Mouse (Mus musculus): ENCODE data around the gene Gls.

Gls gene

DNA sequence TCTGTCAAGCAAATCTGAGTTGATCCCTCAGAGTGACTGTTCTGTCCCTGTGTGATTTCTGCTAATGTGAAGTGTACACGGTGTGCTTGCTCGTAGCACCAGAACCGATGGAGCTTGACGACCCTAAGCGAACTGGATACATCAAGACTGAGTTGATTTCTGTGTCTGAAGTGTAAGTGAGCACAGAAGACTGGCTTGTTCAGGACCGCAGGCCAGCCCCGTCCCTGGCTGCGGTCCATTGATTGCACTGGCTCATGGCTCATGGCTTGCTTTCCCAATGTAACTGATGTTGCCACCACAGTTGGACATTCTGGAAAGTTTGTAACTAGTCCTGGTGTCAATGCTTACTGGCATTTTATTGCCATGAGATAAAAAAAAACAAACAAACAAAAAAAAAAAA lies 78.1 kb downstream of the Gls start:
- DNase-seq, result no peak

DNA sequence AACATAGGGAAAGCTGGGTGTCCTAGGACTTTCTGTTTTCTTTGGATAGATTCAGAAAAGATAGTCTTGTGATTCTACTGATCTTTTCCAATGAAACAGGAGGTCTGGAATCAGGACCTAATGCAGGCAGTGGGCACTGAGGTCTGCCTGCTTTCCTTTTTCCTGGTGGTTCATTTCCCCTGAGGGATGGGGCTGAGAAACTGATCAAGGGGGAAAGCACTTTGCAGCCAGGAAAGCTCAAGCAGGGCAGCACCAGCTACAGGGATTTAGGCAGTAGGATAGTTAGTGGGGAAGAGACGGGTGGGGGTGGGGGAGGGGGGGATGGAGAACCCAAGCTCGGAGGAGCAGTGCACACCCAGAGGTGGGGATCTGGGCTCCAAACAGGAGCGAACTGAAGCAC lies 80.1 kb downstream of the Gls start:
- no peak for DNase-seq

DNA sequence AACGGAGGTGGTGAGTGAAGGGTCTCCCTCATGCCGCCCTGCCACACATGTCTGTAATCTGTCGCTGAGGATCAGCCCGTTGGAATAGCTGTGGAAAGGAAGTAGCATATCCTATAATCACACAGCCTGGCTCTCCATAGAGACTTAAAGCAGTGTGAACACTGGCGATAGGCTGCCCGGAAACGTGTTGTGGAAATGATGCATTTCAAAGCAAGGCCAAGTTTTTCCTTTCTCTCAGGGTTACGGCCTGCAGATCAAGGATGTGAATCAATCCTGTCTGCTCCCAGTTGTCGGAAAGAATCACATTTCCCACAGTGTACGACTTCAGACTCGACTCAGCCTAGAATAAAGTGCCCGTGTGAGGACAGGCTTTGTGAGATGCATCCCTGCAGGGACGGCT lies 80.7 kb downstream of the Gls start:
- DNase-seq, result no peak

DNA sequence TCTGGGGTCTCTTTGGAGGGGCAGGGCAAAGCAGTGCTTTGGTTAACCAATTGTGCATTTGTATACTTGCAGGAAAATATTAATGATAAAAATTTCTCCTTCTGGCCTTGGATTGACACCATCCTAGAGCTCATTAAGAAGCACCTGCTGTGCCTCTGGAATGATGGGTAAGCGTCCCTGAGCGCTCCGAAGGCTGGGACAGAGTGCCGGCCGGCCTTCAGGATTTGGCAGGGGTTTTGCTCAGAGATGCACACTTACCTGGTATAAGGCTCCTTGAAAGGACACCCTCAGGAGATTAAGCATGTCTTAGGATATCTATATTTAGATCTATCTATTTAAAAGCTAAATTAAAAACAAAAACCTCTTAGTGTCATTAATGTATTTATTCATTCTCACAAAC lies 81.9 kb downstream of the Gls start:
- DNase-seq, result no peak

DNA sequence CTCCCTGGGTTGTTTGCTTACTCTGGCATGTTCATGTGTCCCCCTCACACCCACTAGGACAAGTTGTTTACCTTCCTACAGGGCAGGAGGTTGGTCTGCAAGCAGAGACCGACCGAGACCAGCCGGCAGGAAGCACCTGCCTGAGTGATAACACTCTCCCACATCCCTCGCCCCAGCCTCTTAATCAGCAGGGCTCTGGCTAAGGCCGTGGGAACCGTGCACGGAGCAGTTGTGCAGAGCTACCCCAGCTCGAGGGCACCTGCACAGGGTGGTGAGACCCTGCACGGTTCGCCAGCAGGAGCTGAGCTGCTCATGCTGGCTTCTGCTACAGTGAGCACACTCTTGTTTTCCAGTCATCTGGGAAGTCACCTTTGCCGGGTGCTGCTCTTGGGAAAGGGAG lies 82.4 kb downstream of the Gls start:
- DNase-seq, result peak; percentile 49

DNA sequence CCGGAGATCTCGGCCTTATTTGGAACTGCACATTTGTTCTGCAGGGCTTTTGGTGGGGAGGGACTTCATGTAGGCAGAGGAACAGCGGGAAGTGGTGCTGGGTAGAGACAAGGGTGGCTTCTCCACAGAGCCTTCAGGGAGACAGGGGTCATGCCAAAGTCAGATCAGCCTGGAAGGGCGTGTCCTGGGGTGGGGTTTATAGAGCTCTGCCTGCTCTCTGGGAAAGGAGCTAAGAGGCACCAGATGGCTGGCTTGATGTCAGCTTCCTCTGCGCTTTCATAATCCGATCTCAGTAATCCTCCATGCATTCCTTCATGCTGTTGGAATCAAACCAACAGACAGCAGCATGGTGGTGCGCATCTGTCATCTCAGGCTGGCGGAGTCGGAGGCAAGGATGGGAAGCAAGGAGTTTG lies 83.1 kb downstream of the Gls start:
- peak; percentile 94 for DNase-seq

DNA sequence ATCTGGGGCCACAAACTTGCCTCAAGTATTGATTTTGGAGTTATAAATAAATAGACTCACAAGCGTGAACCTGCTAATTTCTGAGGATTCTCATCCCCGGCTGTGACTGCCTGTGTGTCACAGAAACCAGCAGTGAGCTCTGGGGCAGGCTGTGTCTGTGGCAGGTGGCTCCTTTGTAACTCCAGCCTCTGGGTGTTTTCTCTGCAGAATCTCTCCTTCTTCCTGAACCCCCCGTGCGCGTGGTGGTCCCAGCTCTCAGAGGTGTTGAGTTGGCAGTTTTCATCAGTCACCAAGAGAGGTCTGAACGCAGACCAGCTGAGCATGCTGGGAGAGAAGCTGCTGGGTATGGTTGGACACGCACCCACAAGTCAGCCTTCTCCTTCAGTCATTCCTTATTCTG lies 84.3 kb downstream of the Gls start:
- DNase-seq, result no peak

DNA sequence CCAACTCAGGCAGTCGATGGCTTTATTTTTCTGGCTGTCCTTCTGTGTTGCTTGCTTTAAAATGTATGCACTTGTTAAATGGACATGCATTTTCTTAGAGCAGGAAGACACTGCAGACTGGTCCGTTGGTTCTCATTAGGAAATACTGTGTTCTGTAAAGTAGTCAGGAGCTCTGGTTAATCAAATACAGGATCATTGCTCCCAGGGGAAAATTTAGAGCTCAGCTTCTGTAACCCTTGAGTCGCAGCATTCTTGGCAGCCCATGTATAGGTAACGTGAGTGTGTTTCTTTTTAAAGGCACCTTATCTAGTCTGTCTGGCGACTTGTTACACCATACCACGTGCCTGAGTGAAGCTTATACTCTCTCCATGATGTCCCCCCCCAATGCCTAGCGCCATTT lies 84.9 kb downstream of the Gls start:
- DNase-seq, result no peak

DNA sequence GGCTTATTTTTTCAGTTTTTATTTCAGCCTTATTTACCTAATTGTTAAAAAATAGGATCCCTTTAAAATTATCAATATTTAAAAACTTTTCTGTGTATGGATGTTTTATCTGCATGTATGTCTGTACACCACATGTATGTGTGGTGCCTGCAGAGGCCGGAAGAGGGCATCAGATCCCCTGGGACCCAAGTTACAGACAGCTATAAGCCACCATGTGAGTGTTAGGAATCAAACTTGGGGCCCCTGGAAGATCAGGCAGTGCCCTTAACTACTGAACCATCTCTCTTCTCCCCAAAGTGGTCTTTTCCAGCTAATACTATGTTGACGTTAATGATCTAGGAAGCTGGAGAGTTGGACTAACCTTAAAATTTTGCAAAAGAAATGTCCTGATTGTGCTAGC lies 85.6 kb downstream of the Gls start:
- no peak for DNase-seq

DNA sequence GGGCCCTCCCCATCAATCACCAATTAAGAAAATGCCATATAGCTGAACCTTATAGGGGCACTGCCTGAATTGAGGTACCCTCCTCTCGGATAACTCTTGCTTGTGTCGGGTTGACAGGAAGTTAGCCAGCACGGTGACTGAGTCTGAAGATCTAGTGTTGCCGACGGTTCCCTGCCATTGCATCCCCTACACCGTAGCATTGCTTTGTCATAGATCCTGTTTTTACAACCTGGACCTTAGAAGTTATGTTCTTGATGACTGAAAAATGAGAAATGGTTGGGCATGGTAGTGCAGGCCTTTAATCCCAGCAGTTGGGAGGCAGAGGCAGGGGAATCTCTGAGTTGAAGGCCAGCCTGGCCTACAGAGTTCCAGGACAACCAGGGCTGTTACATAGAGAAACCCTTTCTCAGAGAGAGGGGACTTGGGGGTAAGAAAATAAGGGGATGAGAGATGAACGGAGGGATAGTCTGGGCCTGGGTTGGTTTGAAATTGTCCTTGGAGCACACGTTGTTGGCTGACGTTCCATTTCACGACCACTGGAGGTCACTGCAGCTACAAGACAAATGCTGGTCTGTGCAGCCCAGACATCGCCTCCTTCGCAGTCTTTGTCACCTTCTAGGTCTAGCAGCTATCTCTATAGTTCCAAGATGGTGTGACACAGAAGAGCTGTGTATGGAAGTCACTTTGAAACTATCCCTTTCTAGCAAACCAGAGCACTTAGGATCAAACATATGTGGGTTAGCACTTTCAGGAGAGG lies 86.6 kb downstream of the Gls start:
- peak; percentile 70 for DNase-seq

DNA sequence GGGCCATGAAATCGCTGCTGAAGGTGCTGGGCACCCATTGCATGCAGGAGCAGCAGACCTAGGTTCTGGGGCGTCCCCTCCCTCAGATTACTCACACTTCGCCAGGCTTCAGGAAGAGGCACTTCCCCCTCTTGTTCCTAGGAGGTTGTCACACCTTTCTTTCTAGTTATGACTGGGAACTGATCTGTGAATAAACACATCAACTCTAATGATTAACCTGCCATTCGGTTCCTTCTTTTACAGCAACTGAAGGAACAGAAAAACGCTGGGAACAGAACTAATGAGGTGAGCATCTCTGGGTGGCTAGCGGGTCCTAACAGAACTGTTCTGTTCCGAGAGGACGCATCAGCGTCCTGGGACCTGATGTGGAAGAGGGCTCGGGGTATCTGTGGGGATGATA lies 88.1 kb downstream of the Gls start:
- no peak for DNase-seq

DNA sequence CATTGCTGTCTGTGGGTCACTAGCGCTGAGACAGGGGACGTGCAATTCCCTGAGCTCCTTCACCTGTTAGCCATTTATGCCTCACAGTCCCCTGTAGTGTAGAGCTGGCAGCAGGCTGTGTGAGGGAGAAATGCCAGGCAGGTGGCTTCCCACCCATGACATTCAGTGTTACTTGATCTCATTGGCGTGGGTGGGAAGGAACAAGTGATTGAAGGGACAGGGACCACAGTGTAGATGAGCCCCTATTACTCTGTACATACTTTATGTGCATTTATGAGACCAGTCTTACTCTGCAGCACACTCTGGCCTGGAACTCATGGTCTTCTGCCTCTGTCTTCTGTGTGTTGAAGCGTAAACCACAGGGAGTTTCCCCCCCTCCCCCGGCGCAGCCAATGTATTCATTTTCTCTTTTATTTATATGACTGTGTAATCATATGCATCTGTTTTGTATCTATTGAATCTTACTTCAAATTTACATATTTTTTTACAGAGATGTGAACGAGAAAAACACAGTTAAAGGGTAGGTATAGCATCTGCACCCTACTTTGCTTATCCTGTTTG lies 89.4 kb downstream of the Gls start:
- DNase-seq, result no peak

DNA sequence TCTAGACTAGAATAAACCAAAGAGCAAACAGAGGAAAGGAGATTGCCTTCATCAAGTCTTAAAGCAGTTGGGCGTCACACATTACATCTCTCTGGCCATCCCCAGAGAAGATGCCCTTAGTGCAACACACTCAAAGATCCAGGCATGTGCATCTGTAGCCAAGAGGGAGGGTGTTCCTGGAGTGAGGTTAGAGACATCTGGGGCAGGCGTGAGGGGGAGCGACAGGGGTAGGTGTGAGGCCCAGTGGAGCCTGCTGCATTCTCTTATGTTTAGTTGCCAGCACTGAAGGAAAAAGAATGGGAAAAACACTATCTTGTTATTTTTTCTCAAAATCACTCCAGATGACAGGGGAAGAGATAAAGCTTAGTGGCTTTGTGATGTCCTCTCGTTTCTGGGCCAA lies 89.8 kb downstream of the Gls start:
- DNase-seq, result no peak

DNA sequence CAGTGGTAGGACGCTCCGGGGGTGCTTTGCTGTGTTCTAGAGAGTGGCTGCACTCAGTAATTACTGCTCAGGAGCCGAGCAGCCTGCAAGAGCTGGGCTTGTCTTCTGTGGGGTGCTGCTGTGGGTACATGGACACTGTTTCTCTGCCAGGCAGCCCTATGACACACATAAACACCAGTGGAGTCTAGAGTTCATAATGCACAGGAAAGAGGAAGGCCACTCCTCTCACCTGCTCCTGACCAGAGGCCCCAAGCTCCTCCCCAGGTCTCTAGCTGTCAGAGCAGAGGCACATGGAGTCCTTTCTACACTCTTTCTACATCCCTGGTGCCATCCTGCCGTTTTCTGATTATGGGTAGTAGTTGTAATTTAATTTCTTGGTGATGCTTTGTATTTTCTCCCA lies 90.9 kb downstream of the Gls start:
- no peak for DNase-seq

DNA sequence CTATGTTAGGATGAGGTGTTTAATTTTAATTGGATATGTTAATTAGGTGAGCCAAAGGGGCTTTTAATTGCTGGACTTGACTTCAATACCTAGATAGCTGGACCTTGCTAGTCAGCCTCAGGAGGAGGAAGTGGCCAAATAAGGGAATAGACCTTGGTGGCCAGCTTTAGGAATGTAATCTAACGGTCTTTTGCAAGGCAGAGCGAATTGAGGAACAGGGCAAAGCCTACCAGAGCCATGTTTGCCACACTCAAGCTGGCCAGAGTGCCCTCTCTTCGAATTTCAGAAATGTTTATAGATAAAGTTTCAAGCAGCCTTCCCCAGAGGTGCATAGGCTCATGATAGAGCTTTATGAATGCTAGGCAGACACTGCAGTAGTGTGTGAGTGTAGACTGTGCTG lies 91.5 kb downstream of the Gls start:
- no peak for DNase-seq

DNA sequence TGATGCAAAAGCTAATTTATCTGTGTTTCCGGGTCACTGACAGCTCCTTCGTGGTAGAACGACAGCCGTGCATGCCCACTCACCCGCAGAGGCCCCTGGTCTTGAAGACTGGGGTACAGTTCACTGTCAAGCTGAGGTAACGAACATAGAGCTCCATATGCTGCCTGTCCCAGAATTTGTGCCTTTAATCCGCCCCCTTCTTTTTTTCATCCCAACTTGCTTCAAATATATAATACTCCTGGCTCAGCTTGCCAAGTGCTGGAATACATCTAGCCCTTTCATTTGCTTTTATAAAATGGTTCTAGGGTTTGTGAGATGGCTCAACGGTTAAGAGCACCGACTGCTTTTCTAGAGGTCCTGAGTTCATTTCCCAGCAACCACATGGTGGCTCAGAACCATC lies 92.5 kb downstream of the Gls start:
- DNase-seq, result no peak

DNA sequence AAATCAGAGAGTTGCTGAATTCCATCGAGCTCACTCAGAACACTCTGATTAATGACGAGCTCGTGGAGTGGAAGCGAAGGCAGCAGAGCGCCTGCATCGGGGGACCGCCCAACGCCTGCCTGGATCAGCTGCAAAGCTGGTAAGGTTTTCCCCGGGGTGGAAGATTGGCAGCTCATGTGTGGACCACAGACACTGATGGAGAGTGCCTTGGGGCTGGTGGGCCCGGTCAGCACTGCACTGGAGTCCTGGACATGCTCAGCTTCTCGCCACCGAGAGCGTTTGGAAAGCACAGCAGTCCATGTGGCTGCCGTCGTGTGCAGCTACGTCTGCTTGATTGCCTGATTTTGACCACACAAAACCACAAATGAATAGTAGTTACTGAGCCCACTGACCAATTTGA lies 95.7 kb downstream of the Gls start:
- no peak for DNase-seq

DNA sequence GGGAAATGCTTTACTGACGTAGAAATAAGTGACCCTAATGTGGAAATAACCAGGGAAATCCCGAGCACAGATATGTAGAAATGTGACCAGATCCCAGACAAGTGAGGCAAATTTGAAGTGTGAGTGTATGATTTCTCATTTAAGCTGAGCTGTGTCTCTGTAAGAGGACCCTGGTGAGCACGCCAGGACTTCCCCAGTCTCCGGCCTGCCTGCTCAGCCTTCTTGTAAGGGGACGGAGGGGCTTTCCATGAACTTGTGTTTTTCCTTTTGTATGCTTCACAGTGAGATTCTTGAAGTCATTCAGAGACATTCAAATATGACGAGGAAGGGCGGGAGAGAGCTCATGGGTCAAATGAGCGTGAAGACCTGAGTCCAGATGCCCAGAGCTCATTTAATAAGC lies 99.8 kb downstream of the Gls start:
- no peak for DNase-seq

DNA sequence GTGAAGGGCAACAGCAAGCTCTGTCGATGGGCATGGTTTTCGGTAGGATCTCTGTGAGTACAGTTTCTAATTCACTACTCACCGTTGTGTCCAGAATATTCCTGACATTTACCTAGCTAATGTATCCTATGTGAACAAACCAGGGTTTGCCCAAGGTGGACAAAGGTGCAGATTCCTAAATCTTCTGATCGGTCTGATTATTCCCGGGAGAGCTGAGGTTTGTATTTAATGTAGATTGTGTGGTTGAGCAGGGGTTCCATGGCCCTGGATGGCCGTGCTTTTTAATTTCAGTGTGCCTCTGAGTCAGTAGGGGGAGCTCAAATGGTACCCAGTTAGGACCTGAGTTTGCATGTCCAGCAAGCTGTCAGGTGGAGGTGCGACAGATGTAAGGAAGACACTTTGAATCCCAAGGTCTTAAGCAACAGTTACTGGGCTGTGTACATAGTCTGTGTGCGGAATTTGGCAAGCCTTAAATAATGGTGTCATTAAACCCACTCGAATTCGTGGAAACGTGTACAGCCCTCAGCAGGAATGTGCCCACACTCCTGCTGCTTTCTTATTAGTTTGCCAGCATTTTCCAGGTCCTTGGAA lies 101.2 kb downstream of the Gls start:
- no peak for DNase-seq

DNA sequence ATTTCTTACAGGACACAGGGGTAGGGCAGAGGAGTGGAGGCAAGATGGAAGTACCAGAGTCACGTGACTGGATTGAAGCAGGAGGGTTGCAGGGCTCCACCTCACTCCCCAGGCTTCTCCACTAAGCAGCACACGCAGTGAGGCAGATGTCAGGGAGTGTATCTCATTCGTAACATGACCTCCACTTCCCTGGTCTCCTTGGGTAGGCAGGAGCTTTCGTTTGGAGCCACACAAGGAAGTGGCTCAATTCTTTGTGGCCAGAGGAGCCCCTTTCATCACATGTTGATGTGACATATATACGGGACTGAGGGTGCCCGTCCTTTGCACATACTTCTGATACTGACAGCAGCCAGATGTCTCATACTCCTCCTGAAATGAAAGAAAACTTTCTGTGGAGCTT lies 103.2 kb downstream of the Gls start:
- no peak for DNase-seq

DNA sequence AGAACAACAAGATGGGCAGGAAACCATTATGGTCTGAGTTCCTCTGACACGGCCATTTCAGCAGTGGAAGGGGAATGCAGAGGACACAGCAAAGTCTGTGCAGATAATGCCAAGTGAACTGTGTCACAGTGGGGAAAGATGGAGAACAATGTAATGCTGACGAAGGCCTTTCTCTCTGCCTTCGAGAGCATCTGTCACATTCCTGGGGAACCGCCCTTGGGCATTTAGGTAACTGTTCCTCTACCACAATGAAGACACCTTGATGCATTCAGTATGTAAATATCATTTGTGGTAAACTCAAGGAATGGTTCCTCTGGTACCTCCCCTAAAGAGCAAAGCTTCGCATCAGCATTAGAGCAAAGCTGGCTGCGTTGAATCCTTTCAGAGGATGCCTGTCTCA lies 105.7 kb downstream of the Gls start:
- no peak for DNase-seq

DNA sequence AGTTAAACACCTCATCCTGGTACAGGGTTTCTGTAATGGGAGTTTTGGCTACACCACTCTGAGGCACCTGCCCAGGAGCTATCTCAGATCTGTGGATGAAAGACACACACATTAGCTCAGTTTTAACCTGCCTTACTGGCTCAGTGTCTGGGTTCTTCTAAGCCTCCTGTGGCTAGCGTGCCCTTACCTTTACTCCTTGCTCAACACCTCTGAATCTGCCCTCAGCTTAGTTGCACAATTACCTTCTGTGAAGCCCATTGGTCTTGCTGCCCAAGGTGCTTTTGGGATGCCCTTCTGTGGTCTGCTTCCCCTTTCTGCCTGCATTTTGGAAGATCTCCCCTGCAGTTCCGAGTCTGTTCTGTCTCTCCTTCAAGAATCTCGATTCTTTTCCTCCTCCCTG lies 108.2 kb downstream of the Gls start:
- DNase-seq, result no peak

DNA sequence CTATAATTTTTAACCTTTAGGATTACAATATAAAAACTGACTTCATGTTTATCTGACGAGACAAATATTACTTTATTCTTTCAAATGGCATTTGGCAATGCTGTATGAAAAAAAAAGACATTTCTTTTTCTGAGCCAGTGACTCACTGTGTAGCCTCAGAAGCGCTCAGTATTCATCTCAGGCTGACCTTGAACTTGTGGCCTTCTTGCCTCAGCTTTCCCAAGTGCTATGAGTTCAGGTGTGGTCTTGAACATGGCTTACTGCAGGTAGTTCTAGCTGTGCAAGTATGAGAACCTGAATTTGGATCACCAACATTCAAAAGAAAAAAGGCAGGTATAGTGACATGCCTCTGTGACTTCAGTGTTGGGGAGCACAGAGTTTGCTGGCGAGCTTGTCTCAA lies 112.0 kb downstream of the Gls start:
- no peak for DNase-seq

DNA sequence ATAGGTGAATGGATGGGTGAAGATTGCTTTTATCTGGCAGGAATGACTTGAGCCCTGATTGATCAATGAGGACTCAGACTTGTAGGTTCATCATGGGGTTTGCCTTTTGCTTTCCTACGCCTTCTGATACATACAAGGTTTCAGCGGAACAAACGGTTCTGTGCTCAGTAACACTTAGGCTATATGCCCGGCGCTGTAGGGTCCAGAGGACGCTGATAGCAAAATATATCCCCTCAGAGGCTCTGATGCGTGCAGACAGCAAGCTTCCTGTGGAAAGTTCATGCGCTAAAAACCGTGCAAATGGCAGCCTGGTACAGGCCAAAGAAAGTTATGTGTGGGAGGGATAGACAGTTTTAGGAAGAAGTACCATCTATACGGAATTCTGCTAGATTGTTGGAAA lies 112.8 kb downstream of the Gls start:
- no peak for DNase-seq

DNA sequence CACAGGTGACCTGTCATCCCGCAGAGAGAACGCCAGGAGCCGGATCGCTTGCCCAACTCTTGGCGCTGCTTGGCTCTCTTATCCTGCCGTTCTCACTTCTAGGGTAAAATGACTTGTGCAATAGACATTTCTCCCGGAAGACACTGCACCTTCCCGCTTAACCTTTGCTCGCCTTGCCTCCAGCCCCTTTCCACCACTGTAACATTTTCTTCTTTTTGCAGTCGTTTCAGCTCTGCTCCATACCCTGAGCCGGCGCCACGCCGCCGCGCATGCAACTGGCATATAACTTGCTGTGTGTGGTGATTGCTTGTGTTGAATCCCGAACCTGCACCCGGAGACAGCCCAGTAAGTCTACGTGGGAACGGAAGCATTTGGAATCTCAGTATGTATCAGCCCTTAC lies 113.3 kb downstream of the Gls start:
- no peak for DNase-seq

Measured in cerebellum, adult 11-12 months (tissue).